Mouse (Mus musculus) Patski (cell line): ENCODE measurements around the gene Rplp2. TPM values are rescaled to one million over a fixed set of nuclear protein-coding genes. Genes with fewer than 3 reads are reported as not detected.

Source experiments
- ATAC-seq: fragments of 100-300 bp; one replicate; pipeline ENCODE4 v1.8.0; 2021
- CTCF ChIA-PET: fragments of 350-600 bp; sonication (Branson Sonifier 250); formaldehyde crosslinking; loops from one replicate; lab custom pipeline; 2022; ENCODE audit warnings: inconsistent platforms; lab: Charles Lee
- POLR2A ChIA-PET: fragments of 350-600 bp; sonication (Branson Sonifier 250); formaldehyde crosslinking; loops from one replicate; lab custom pipeline; 2022; ENCODE audit warnings: antibody characterized with exemption, inconsistent platforms; lab: Charles Lee
- DNase-seq: peaks from one replicate; pipeline ENCODE4 v3.0.0-alpha.2; 2011; ENCODE audit warnings: low read depth, low spot score
- H3K27me3 ChIP-seq: fragments of 371-371 bp; one replicate; pipeline ENCODE4 v1.5.1; 2021
- CTCF ChIP-seq: fragments of 100-300 bp; IDR thresholded peaks from one replicate; pipeline ENCODE4 v1.5.1; 2021
- in situ Hi-C: fragments of 300-500 bp; cut with MboI; formaldehyde crosslinking; loops from 3 replicates; pipeline ENCODE4 v1.11.1; 2018; ENCODE audit warnings: low pct_unique_long_range_greater_than_20kb, mixed read lengths
- polyA plus RNA-seq: library from polyadenylated mRNA; unstranded; gene quantifications from one replicate; pipeline ENCODE4 v1.2.3, GENCODE M21; 2021

Rplp2 gene
- polyA plus RNA-seq, 1 experiment from 2014 or later, result 1,558 TPM

GRCm38 (mm10) chr7:141435856-141436522, 11.2 kb upstream of the Rplp2 start:
- TF ChIP-seq CTCF, result no peak
- in situ Hi-C loops, result no loop called here
- DNase-seq (no peak), ATAC-seq (no peak)
- CTCF ChIA-PET, result interaction anchor here (1.3 kb wide), 1 partner anchor 18 kb away, joined by 3 read pairs; no protein-coding TSS in a partner anchor
- POLR2A ChIA-PET, result interaction anchor here (0.6 to 1.4 kb wide), 4 partner anchors 8 to 28 kb away, joined by 3 to 4 read pairs (median 4); partner anchors contain the start of gene Gatd1
- no peaks in the 10 kb centered on the region for H3K27me3 ChIP-seq

DNA sequence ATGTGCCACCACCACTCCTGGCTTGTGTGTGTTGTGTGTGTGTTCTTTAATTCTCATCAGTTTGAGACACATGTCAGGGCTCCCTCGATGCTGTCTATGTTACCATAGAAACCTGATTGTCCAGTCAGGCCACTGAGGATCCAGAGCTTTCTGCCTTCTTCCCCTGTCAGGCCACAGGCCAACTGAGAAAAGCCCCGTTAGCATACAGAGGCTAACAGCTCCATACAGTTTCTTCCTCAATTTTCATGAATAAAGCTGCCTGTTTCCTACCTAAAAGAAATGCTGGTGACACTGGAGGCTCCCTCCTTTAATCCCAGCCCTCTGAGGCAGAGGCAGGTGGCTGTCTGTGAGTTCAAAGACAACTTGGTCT, 10.7 kb upstream of the Rplp2 start:
- ChIA-PET POLR2A (interaction anchor here (0.6 to 1.4 kb wide), 4 partner anchors 8 to 28 kb away, joined by 3 to 4 read pairs (median 4); partner anchors contain the start of gene Gatd1), CTCF (interaction anchor here (0.8 to 1.3 kb wide), 2 partner anchors 10 to 17 kb away, joined by 3 read pairs; no protein-coding TSS in a partner anchor)
- in situ Hi-C loops, result no loop called here
- no peaks in the 10 kb centered on the region for H3K27me3 ChIP-seq
- ATAC-seq, result no peak
- TF ChIP-seq CTCF, result no peak
- DNase-seq, result no peak

DNA sequence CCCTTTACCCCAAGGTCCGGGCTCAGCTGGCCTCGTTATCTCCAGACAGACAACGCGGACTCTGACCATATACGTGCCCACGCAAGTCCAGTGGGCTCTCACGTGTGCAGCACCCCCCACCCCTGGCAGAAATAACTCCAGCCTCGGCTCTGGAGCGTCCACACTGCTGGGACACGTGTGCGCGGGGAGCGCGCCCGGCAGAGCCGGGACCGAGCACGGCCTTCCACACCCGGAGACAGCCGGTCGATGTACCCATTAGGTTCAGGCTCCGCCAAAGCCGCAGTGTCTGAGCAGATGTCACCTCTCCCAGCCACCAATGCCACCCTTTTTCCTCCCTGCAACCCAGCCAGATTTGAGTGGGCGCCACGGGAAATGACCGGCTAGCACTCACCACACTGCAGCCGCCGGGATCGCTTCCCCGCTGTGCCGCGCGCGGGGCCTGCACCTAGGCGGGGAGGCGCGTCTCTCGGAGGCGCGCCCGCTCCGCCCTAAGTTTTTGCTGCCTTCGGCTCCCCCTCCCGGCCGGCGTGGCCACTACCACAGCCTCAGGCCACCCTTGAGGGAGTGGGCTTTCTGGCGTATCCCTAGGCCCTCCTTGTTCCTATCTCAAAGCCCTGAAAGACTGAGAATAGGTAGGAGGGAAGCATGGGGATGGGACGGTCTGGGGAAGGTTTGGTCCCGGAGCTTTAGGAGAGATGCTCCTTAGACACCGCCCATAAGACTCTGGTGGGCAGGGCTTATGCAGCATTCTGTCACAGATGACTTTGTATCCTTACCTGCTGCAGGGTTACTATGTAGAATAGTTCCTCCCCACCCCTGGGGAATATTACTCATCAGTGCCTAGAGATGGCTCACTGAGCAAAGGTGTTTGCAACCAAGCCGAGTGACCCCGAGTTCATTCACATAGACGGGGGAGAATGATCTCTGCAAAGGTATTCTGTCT, 9.7 kb upstream of the Rplp2 start, which contains the start of gene Slc25a22:
Gene Slc25a22, minus strand, starts transcription at position 715 of the 943 bp plus-strand sequence.
- TF ChIP-seq CTCF, result no peak
- ChIA-PET POLR2A (interaction anchor here (0.8 to 1.2 kb wide), 5 partner anchors 16 to 29 kb away, joined by 3 to 4 read pairs (median 4); no protein-coding TSS in a partner anchor), CTCF (interaction anchor here (0.8 to 2.4 kb wide), 8 partner anchors 11 to 87 kb away, joined by 3 to 10 read pairs (median 4); partner anchors contain the start of gene Gatd1)
- in situ Hi-C loops, result no loop called here
- DNase-seq (no peak), ATAC-seq (peak; percentile 75)
- no peaks in the 10 kb centered on the region for H3K27me3 ChIP-seq

GRCm38 (mm10) chr7:141438201-141438968, 8.8 kb upstream of the Rplp2 start:
- TF ChIP-seq CTCF, result no peak
- DNase-seq, result no peak
- ATAC-seq, result no peak
- in situ Hi-C loops, result no loop called here
- H3K27me3 ChIP-seq, result no peaks in the 10 kb centered on the region
- CTCF ChIA-PET, result interaction anchor here (0.9 to 2.7 kb wide), 8 partner anchors 17 to 86 kb away, joined by 3 to 13 read pairs (median 4); partner anchors contain the start of gene Gatd1
- POLR2A ChIA-PET, result interaction anchor here (0.8 to 1.2 kb wide), 5 partner anchors 15 to 29 kb away, joined by 3 to 5 read pairs (median 4); no protein-coding TSS in a partner anchor

DNA sequence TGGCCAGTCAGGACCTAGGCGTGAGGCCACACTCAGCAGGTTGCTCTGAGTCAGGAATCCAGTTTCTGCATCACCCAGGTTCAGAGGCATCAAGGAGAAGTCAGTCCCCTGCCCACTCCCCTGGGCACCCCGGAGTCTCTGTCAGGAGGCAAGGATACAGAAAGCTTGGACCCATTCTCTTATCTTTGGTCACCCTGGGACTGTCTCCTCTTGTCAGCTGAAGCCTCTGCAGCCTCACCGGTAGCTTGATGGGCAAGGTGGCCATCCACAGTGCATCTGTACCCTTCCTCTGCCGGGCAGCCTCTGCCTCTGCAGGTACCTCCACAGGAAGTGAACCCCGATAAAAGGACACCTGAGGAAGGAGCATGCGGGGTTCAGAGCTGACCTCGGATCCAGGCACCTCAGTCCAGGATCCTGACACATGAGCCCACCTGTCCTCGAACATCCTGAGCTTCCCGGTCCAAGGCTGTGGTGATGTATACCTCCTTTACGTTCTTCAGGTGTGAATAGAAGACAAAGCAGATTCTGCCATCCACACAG, 8.0 kb upstream of the Rplp2 start:
- ChIA-PET POLR2A (interaction anchor here (0.6 to 1.1 kb wide), 3 partner anchors 14 to 193 kb away, joined by 4 to 5 read pairs (median 4); no protein-coding TSS in a partner anchor), CTCF (interaction anchor here (0.9 to 2.7 kb wide), 4 partner anchors 11 to 39 kb away, joined by 3 to 13 read pairs (median 8); no protein-coding TSS in a partner anchor)
- H3K27me3 ChIP-seq, result no peaks in the 10 kb centered on the region
- DNase-seq (no peak), ATAC-seq (no peak)
- TF ChIP-seq CTCF, result no peak
- in situ Hi-C loops, result no loop called here

DNA sequence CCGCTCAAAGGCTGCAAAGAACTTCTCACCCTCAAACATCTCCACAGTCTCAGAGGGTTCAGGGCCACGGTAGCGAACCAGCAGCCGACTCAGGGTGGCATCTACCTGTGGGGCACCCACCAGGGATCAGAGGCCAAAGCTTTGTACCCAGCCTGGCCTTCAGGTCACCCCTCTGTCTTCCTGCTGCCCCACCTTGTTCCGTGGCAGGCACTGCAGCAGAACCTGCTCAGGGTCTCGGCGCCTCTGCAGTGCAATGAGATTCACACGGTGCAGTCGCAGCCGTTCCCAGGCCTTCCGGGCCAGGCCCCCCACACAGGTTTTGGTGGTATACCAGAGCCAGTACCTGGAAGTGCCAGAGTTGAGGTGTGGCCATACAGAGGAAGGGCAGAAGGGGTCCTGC, 7.4 kb upstream of the Rplp2 start:
- ChIA-PET POLR2A (interaction anchor here (0.6 to 1.1 kb wide), 2 partner anchors 27 to 193 kb away, joined by 3 to 4 read pairs; no protein-coding TSS in a partner anchor), CTCF (interaction anchor here (1.5 to 2.7 kb wide), 4 partner anchors 12 to 100 kb away, joined by 4 to 13 read pairs (median 8); no protein-coding TSS in a partner anchor)
- no peaks in the 10 kb centered on the region for H3K27me3 ChIP-seq
- in situ Hi-C loops, result no loop called here
- no peak for ATAC-seq
- no peak for DNase-seq
- TF ChIP-seq CTCF, result no peak

- in situ Hi-C loops, result no loop called here
- DNase-seq (no peak), ATAC-seq (no peak)
- ChIA-PET CTCF (interaction anchor here (1.1 to 2.7 kb wide), 5 partner anchors 13 to 101 kb away, joined by 3 to 13 read pairs (median 7); no protein-coding TSS in a partner anchor), POLR2A (interaction anchor here (1.1 kb wide), 1 partner anchor 26 kb away, joined by 3 read pairs; no protein-coding TSS in a partner anchor)
- no peaks in the 10 kb centered on the region for H3K27me3 ChIP-seq
- TF ChIP-seq CTCF, result no peak
Observed at GRCm38 (mm10) chr7:141440613-141441012, 6.6 kb upstream of the Rplp2 start.

GRCm38 (mm10) chr7:141441460-141441859, 5.7 kb upstream of the Rplp2 start:
- ChIA-PET CTCF (interaction anchor here (1.1 to 2.7 kb wide), 5 partner anchors 29 to 102 kb away, joined by 3 to 13 read pairs (median 7); partner anchors contain the start of gene Gatd1), POLR2A (no interaction called here)
- no peaks in the 10 kb centered on the region for H3K27me3 ChIP-seq
- ATAC-seq (no peak), DNase-seq (no peak)
- in situ Hi-C loops, result no loop called here
- no peak for TF ChIP-seq CTCF

GRCm38 (mm10) chr7:141442199-141442598, 5.0 kb upstream of the Rplp2 start:
- CTCF ChIA-PET, result interaction anchor here (1.2 to 2.1 kb wide), 4 partner anchors 13 to 100 kb away, joined by 3 to 11 read pairs (median 5); partner anchors contain the start of genes Cend1 and Gatd1
- no peaks in the 10 kb centered on the region for H3K27me3 ChIP-seq
- POLR2A ChIA-PET, result interaction anchor here (1.1 to 1.4 kb wide), 2 partner anchors 34 to 35 kb away, joined by 3 read pairs; no protein-coding TSS in a partner anchor
- no peak for ATAC-seq
- no peak for DNase-seq
- no peak for TF ChIP-seq CTCF
- in situ Hi-C loops, result no loop called here
